Mouse (Mus musculus): ENCODE measurements around the gene Cinp. TPM values are rescaled to one million over a fixed set of nuclear protein-coding genes. Genes with fewer than 3 reads are reported as not detected.

Cinp gene
- total RNA-seq (2015) (20.3 and 31.8 TPM in 2 replicates), total RNA-seq (2017) (32.5 and 36.4 TPM in 2 replicates)

- ATAC-seq (ENCODE audit: poor library complexity, severe bottlenecking): peak; percentile 94
These were observed at the start of gene Cinp, which contains the start of gene Tecpr2 for GRCm38 (mm10) chr12:110889036-110890020. TSS of gene Cinp (minus strand) at chr12:110889145. TSS of gene Tecpr2 (plus strand) at chr12:110889264.

- no peak for ATAC-seq (ENCODE audit: poor library complexity, severe bottlenecking)
These were observed 48.6 kb upstream of the Cinp start for GRCm38 (mm10) chr12:110937496-110937895.

GRCm38 (mm10) chr12:110935983-110936620, 47.2 kb upstream of the Cinp start:
- ATAC-seq (ENCODE audit: poor library complexity, severe bottlenecking): peak; percentile 96

GRCm38 (mm10) chr12:110932820-110933219, 43.9 kb upstream of the Cinp start:
- ATAC-seq (ENCODE audit: poor library complexity, severe bottlenecking): no peak

GRCm38 (mm10) chr12:110921572-110921971, 32.6 kb upstream of the Cinp start:
- no peak for ATAC-seq (ENCODE audit: poor library complexity, severe bottlenecking)

GRCm38 (mm10) chr12:110920254-110920653, 31.3 kb upstream of the Cinp start:
- ATAC-seq (ENCODE audit: poor library complexity, severe bottlenecking): no peak

- ATAC-seq (ENCODE audit: poor library complexity, severe bottlenecking): no peak
These were observed 26.8 kb upstream of the Cinp start for GRCm38 (mm10) chr12:110915761-110916160.

GRCm38 (mm10) chr12:110909962-110910361, 21.0 kb upstream of the Cinp start:
- ATAC-seq (ENCODE audit: poor library complexity, severe bottlenecking): no peak

GRCm38 (mm10) chr12:110907845-110908244, 18.9 kb upstream of the Cinp start:
- peak; percentile 57 for ATAC-seq (ENCODE audit: poor library complexity, severe bottlenecking)

- no peak for ATAC-seq (ENCODE audit: poor library complexity, severe bottlenecking)
These were observed 14.6 kb upstream of the Cinp start for GRCm38 (mm10) chr12:110903536-110903935.

- no peak for ATAC-seq (ENCODE audit: poor library complexity, severe bottlenecking)
These were observed 13.2 kb upstream of the Cinp start for GRCm38 (mm10) chr12:110902106-110902505.

- ATAC-seq (ENCODE audit: poor library complexity, severe bottlenecking): no peak
These were observed 2.9 kb upstream of the Cinp start for GRCm38 (mm10) chr12:110891887-110892286.

- ATAC-seq (ENCODE audit: poor library complexity, severe bottlenecking): peak; percentile 18
These were observed 339 bp downstream of the Cinp start for GRCm38 (mm10) chr12:110888606-110889005.

GRCm38 (mm10) chr12:110888106-110888505, 839 bp downstream of the Cinp start:
- ATAC-seq (ENCODE audit: poor library complexity, severe bottlenecking): peak; percentile 23

- no peak for ATAC-seq (ENCODE audit: poor library complexity, severe bottlenecking)
These were observed 3.7 kb downstream of the Cinp start for GRCm38 (mm10) chr12:110885251-110885650.

GRCm38 (mm10) chr12:110882291-110882690, 6.7 kb downstream of the Cinp start:
- ATAC-seq (ENCODE audit: poor library complexity, severe bottlenecking): no peak

GRCm38 (mm10) chr12:110875351-110875750, 13.6 kb downstream of the Cinp start:
- ATAC-seq (ENCODE audit: poor library complexity, severe bottlenecking): no peak

- ATAC-seq (ENCODE audit: poor library complexity, severe bottlenecking): no peak
These were observed 17.7 kb downstream of the Cinp start for GRCm38 (mm10) chr12:110871247-110871646.

- ATAC-seq (ENCODE audit: poor library complexity, severe bottlenecking): no peak
These were observed 18.8 kb downstream of the Cinp start for GRCm38 (mm10) chr12:110870107-110870506.

- ATAC-seq (ENCODE audit: poor library complexity, severe bottlenecking): no peak
These were observed 23.0 kb downstream of the Cinp start for GRCm38 (mm10) chr12:110865989-110866388.

GRCm38 (mm10) chr12:110865571-110865970, 23.4 kb downstream of the Cinp start:
- no peak for ATAC-seq (ENCODE audit: poor library complexity, severe bottlenecking)

GRCm38 (mm10) chr12:110864008-110864407, 24.9 kb downstream of the Cinp start:
- ATAC-seq (ENCODE audit: poor library complexity, severe bottlenecking): no peak
